Mouse (Mus musculus) right cerebral cortex, postnatal 10 days (tissue): ENCODE data around the gene Yap1.

Source experiments
- DNase-seq, 2 experiments: peaks; one replicate each; pipeline ENCODE4 v3.0.0; 2021; ENCODE audit warnings: low spot score in 2 of 2

Gene Yap1

DNA sequence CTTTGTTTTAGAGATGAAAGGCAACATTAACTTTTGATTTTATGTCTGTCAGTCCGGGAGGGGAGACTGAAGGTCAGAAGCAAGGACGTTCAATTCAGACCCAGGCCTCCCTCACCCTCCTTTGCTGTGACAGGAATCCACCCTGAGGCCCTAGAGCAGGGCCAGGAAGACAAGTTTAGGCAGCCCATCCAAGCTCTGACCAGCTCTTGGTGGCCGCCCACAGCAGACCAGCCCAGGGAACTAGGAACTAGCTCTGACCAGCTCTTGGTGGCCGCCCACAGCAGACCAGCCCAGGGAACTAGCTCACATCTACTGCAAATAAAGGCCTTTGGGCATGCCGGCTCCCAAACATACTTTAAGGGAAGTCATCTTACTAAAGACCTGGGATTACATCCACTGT lies 26.8 kb downstream of the Yap1 start:
- DNase-seq = no peak

DNA sequence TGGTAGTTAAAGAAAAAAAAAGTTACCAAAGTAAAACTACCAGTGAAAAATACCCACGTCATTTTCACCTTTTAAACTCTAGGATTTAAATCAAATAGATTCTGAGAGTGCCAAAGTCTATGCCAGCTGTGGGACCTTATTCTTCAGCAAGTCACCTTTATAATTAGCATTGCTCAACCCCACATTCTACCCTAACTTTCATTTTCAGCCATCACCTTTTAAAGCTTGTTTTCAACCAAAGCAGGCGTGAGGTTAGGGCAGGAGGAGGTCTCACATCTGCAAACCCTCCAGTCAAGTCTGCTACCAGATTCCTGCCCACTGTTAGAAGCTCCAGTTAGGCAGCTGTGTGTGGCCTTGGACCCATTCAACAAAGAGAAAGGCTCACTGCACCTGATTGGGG lies 32.4 kb downstream of the Yap1 start:
- DNase-seq = no peak

DNA sequence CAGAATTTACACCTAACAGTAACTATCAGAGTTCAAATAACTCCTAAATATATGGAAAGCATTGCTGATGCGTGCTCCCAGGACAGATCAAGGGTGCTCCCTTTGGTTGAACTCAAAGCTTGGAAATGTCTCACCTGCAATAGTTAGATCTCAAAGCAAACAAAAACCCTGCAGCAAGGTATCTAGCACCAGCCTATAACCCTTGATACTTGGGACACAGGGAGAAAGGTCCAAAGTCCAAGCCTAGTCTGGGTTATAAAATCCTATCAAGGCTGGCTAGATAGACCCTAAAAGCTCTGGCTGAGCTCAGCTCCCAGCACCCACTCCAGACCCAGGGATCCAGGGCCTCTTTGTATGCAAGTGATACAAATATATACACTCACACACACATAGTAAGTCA lies 36.4 kb downstream of the Yap1 start:
- DNase-seq = no peak

- DNase-seq = no peak
These were observed 38.8 kb downstream of the Yap1 start for GRCm38 (mm10) chr9:7965590-7965989.

DNA sequence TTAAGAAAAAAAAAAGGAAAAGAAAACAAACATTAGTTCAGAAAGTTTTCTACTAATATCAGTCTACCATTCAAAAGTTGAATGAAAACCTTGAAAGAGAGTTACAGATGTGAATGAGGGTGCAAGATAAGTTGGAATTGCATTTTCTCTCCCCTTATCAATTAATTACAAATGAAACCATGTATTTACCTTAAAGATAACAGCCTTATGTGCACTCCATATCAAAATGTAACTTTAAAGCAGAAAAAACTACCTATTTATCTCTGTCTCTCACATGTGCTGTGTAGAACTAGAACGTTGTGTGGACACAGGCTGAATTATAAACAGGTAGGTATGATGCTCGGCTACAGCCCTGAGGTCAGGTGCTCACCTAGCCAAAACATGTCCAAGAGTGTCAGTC lies 40.5 kb downstream of the Yap1 start:
- no peak for DNase-seq

DNA sequence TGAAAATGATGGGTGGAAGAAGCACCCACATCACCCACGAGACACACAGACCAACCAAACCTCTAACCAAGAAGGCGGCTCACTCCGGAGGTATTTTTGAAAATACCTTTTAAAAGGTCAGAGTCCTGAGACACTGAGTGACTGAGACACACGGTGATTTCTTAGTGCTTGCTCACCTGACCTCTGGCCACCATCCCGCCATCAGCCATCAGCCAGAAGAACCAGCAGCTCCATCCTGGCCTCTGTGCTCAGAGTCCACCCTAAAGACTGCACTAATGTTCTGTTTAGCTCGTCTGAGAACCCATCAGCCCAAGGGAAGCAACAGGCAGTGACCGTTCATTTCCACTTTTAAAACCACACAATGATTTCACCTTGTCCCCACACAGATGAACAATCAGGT lies 41.5 kb downstream of the Yap1 start:
- no peak for DNase-seq

- DNase-seq = peak in 1 of 2 experiments; percentile 47
These were observed 42.8 kb downstream of the Yap1 start for GRCm38 (mm10) chr9:7961366-7962160.

GRCm38 (mm10) chr9:7960382-7960781 lies 44.0 kb downstream of the Yap1 start:
- peak; percentile 78 to 81 for DNase-seq

- DNase-seq = no peak
These were observed 45.1 kb downstream of the Yap1 start for GRCm38 (mm10) chr9:7959301-7959700.

- no peak for DNase-seq
These were observed 46.3 kb downstream of the Yap1 start for GRCm38 (mm10) chr9:7958025-7958593.

- no peak for DNase-seq
These were observed 47.0 kb downstream of the Yap1 start for GRCm38 (mm10) chr9:7957407-7957806.

GRCm38 (mm10) chr9:7956400-7956799 lies 48.0 kb downstream of the Yap1 start:
- DNase-seq = peak in 1 of 2 experiments; percentile 38

DNA sequence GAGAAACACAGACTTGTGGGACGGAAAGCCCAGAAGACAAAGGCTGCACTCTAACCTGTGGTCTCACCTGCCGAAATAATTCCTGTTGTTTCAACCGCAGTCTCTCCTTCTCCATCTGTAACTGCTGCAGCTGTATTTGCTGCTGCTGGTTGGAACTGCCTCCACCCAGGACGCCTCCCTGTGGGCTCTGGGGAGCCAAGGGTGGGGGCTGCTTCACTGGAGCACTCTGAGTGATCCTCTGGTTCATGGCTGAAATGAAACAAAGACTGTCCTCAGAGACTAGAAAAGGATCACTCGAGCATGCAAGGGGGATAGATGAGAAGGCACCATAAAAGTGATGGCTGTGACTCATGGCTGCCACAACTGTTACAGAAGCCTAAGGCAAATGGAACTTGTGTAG lies 51.5 kb downstream of the Yap1 start:
- no peak for DNase-seq

DNA sequence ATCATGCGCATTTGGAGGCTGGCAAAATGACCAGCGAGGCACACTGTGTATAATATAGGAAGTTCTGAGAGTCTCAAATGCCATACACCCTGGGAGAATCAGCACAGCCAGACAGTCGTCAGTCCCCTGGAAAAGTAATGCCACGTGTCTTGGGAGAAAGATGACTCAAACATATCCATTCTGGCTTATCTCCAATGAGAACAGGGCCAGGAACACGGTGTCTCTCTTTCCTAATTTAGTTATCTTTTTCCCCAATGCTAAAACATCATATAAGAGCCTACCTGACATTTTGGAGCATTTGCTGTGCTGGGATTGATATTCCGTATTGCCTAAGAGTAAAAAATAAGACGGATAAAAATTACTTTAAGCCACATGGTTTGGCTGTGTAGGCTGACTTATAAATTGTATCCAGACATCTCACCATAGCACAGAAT lies 54.2 kb downstream of the Yap1 start:
- peak; percentile 59 to 61 for DNase-seq

DNA sequence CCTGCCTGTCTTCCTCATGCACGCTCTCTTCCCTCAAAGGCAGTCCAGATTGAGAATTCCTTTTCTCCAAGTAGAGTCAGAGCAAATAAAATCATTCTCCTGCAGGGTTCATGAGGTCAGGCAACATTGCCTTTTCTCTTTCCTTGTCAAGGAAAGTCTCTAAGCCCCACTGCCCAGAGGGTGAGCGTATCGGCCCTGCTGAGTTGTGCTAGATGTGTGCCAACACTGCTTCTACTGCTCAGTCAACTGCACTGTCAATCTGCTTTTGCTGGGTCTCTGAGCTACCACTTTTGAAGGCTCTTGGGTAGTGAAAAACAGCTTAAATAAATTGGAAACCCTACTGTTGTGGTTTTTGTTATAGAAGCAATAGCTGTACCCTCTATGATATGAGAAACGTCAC lies 56.5 kb downstream of the Yap1 start:
- no peak for DNase-seq

DNA sequence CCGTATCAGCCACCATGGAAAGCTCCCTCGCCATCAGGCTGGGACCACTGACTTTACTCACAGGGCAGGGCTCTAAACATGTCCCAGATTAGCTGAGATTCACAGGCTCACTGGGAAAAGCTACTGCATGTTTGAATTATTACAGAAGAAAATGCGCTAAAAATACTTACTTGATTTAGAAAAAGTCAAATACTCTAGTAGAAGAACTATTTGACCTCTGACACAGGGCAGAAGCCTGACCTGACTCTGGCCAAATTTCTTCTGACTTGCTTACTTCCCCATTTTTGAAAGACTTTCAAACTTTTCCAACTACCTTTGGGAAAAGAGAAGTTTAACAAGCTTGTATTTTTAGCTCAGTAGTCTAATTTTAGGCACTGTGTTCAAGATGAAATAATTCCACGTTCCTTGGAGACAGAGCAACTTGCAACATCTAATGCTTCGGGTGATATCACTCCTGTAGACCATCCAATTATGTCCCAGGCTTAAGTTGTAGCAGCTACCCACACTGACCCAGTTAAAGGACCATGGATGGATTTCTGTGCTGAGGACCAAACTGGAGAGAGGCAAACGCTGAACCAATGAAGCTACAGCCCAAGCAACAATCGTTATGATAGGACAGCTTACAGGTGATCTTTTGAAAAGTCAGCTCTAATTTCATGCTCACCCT lies 60.5 kb downstream of the Yap1 start:
- no peak for DNase-seq

- DNase-seq = peak in 1 of 2 experiments; percentile 26
These were observed 61.7 kb downstream of the Yap1 start for GRCm38 (mm10) chr9:7942701-7943100.

DNA sequence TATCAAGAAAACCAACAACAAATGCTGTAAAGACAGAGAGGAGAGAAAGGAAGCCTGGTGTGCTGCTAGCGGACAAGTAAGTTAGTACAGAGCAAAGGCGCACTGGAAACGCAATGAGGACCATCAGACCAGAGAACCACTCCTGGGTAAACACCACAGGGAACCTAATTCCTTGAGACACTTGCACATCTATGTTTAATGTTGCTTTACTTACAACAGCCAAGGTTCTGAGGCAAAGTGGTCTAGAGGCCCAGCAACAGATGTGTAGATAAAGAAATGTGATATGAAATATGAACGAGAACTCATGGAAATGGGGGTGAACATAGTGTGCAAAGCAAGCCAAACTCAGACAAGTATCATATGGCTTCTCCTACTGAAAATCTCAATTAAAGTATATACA lies 64.3 kb downstream of the Yap1 start:
- DNase-seq = no peak

- DNase-seq = peak; percentile 41 to 46
These were observed 70.0 kb downstream of the Yap1 start for GRCm38 (mm10) chr9:7934419-7934818.

GRCm38 (mm10) chr9:7929552-7929951 lies 74.8 kb downstream of the Yap1 start:
- peak in 1 of 2 experiments; percentile 36 for DNase-seq

GRCm38 (mm10) chr9:7928866-7929265 lies 75.5 kb downstream of the Yap1 start:
- no peak for DNase-seq

GRCm38 (mm10) chr9:7928207-7928793 lies 76.1 kb downstream of the Yap1 start:
- DNase-seq = no peak

DNA sequence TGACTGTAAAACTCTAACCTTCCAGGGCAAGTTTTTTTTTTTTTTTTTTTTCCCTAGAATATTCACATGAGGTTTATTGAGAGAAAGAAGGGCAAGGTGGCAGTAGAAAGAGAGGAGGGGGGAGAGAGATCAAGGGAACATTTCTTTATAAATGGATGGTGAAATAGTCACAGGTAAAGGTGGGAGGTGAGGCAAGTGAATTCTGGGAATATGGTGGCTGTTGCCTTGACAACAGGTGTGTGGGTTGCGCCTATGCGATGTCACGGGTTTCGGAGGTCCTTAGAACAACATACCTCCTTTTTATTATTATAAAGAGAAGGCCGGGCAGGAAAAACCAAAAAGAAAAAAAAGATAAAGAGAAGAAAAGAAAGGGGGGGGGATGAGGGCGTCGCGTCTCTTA lies 89.5 kb downstream of the Yap1 start:
- no peak for DNase-seq
